Mouse (Mus musculus) cerebellum, postnatal 36 days (tissue): ENCODE measurements around the gene Wdr91.

Experiments
- DNase-seq, 2 experiments: peaks; one replicate each; pipeline ENCODE4 v3.0.0; 2021 to 2022; ENCODE audit warnings: mixed read lengths in 2 of 2

Gene Wdr91

GRCm38 (mm10) chr6:34914462-34914861 is 3.8 kb upstream of the Wdr91 start:
- no peak for DNase-seq

- no peak for DNase-seq
These were observed 2.8 kb upstream of the Wdr91 start for GRCm38 (mm10) chr6:34913341-34914040.

- no peak for DNase-seq
These were observed 888 bp downstream of the Wdr91 start for GRCm38 (mm10) chr6:34909631-34910345.

GRCm38 (mm10) chr6:34907696-34908260 is 2.9 kb downstream of the Wdr91 start:
- DNase-seq = no peak

GRCm38 (mm10) chr6:34907121-34907614 is 3.5 kb downstream of the Wdr91 start:
- DNase-seq = no peak

GRCm38 (mm10) chr6:34906661-34907060 is 4.0 kb downstream of the Wdr91 start:
- DNase-seq = no peak

GRCm38 (mm10) chr6:34906125-34906524 is 4.6 kb downstream of the Wdr91 start:
- no peak for DNase-seq

- DNase-seq = no peak
These were observed 6.3 kb downstream of the Wdr91 start for GRCm38 (mm10) chr6:34904361-34904760.

GRCm38 (mm10) chr6:34903851-34904250 is 6.8 kb downstream of the Wdr91 start:
- DNase-seq = no peak

GRCm38 (mm10) chr6:34903441-34903840 is 7.2 kb downstream of the Wdr91 start:
- no peak for DNase-seq

- no peak for DNase-seq
These were observed 8.1 kb downstream of the Wdr91 start for GRCm38 (mm10) chr6:34902578-34902977.

GRCm38 (mm10) chr6:34901911-34902444 is 8.7 kb downstream of the Wdr91 start:
- DNase-seq = no peak

- peak; percentile 54 for DNase-seq
These were observed 9.7 kb downstream of the Wdr91 start for GRCm38 (mm10) chr6:34900990-34901389.

- no peak for DNase-seq
These were observed 11.5 kb downstream of the Wdr91 start for GRCm38 (mm10) chr6:34899127-34899526.

GRCm38 (mm10) chr6:34896168-34896780 is 14.4 kb downstream of the Wdr91 start:
- DNase-seq = no peak

- DNase-seq = peak in 1 of 2 experiments; percentile 29
These were observed 15.1 kb downstream of the Wdr91 start for GRCm38 (mm10) chr6:34895569-34895968.

- no peak for DNase-seq
These were observed 21.5 kb downstream of the Wdr91 start for GRCm38 (mm10) chr6:34889185-34889584.

GRCm38 (mm10) chr6:34887131-34887850 is 23.4 kb downstream of the Wdr91 start:
- DNase-seq = no peak

- no peak for DNase-seq
These were observed 26.0 kb downstream of the Wdr91 start for GRCm38 (mm10) chr6:34884724-34885123.

- DNase-seq = peak; percentile 58 to 64
These were observed 30.7 kb downstream of the Wdr91 start for GRCm38 (mm10) chr6:34879911-34880475.

GRCm38 (mm10) chr6:34879101-34879740 is 31.5 kb downstream of the Wdr91 start:
- DNase-seq = no peak
